In genomic region chr9:115547625-115548325, GRCm38 (mm10) we compare ENCODE assay signal across 9 mouse cellular contexts.
DNase-seq lines count a peak whose midpoint lies in the region; ATAC-seq lines count a peak whose summit lies in the region.
"Had no signal": no experiment of that assay in that cellular context is flagged by ENCODE, and none has a peak within 500 bp of the region (broad histone marks: within the 10 kb centered on the region; RNA-seq: fewer than 3 reads in every experiment).

No protein-coding gene starts in this region.

- H3K9me3 ChIP-seq in forebrain, embryonic 10.5 days = no peaks in the 10 kb centered on the region
- no peaks in the 10 kb centered on the region for H3K9me3 ChIP-seq in forebrain, embryonic 13.5 days (replicated peaks)
- no peaks in the 10 kb centered on the region for H3K9me3 ChIP-seq in intestine, embryonic 16.5 days (ENCODE audit: control insufficient read depth, low read length)

- H3K4me1 ChIP-seq in forebrain, embryonic 10.5 days = peaks cover 30% of the 10 kb centered on the region
- H3K4me1 ChIP-seq in forebrain, embryonic 13.5 days = peaks cover 10% of the 10 kb centered on the region
- H3K4me1 ChIP-seq in intestine, embryonic 16.5 days (ENCODE audit: control insufficient read depth, insufficient read depth, low read length) = peaks cover 12% of the 10 kb centered on the region

- no peak overlapping the region for H3K4me3 ChIP-seq in forebrain, embryonic 10.5 days
- H3K4me3 ChIP-seq in forebrain, embryonic 13.5 days = no peak overlapping the region
- H3K4me3 ChIP-seq in intestine, embryonic 16.5 days (ENCODE audit: low read length) = no peak overlapping the region

- ATAC-seq in forebrain, embryonic 13.5 days = no peak
- peak; percentile 69 for ATAC-seq in intestine, embryonic 16.5 days
- no peak for ATAC-seq in activated CD4-positive, CD25-positive, alpha-beta regulatory T cell, adult 4 months

- WGBS in forebrain, embryonic 10.5 days = 72% methylated on average over 8 of the region's 8 CpGs
- WGBS in forebrain, embryonic 13.5 days = 52% methylated on average over 8 of the region's 8 CpGs
- 60% methylated on average over 8 of the region's 8 CpGs for WGBS in intestine, embryonic 16.5 days

- no peak overlapping the region for H3K4me2 ChIP-seq in forebrain, embryonic 13.5 days
- no peak overlapping the region for H3K4me2 ChIP-seq in intestine, embryonic 16.5 days (ENCODE audit: low read depth, low read length)
- H3K4me2 ChIP-seq: midbrain, embryonic 11.5 days had no signal

- H3K9ac ChIP-seq in forebrain, embryonic 13.5 days = no peak overlapping the region
- no peak overlapping the region for H3K9ac ChIP-seq in intestine, embryonic 16.5 days (ENCODE audit: low read depth, low read length)

- H3K36me3 ChIP-seq in forebrain, embryonic 10.5 days (replicated peaks) = no peaks in the 10 kb centered on the region
- H3K36me3 ChIP-seq in forebrain, embryonic 13.5 days (ENCODE audit: poor library complexity, severe bottlenecking) = no peaks in the 10 kb centered on the region
- H3K36me3 ChIP-seq in intestine, embryonic 16.5 days (ENCODE audit: control insufficient read depth, insufficient read depth, low read length) = no peaks in the 10 kb centered on the region

- H3K27ac ChIP-seq in forebrain, embryonic 10.5 days = peak overlapping the region; percentile 48; the same call in 1 of the 2 replicates
- no peak overlapping the region for H3K27ac ChIP-seq in forebrain, embryonic 13.5 days
- no peak overlapping the region for H3K27ac ChIP-seq in intestine, embryonic 16.5 days (ENCODE audit: low read length)

- no peak for DNase-seq in forebrain, embryonic 10.5 days (ENCODE audit: extremely low spot score, low spot score)
- peak; percentile 51 for DNase-seq in urinary bladder, postnatal 14 days (ENCODE audit: low spot score)
- no peak for DNase-seq in urinary bladder, postnatal 4 days (ENCODE audit: low spot score in 2 of 2)
- DNase-seq in gastrocnemius, postnatal 25 days = no peak
- DNase-seq in left cerebral cortex, postnatal 10 days (ENCODE audit: extremely low spot score in 1 of 2, low spot score in 2 of 2) = no peak

- no peaks in the 10 kb centered on the region for H3K27me3 ChIP-seq in forebrain, embryonic 10.5 days (ENCODE audit: poor library complexity, severe bottlenecking)
- H3K27me3 ChIP-seq in forebrain, embryonic 13.5 days = no peaks in the 10 kb centered on the region
- no peaks in the 10 kb centered on the region for H3K27me3 ChIP-seq in intestine, embryonic 16.5 days (replicated peaks; ENCODE audit: control insufficient read depth, insufficient read depth, low read length)

- intact Hi-C loops in left cerebral cortex, postnatal 10 days (cut with DNase I) = no loop called here
